Mouse (Mus musculus) cortical plate, adult 2 months (tissue): ENCODE measurements around the gene Card19.

Source experiments
- CTCF ChIP-seq: fragments of 200-500 bp; IDR thresholded peaks from 2 replicates; pipeline ENCODE4 v1.5.1; 2011; ENCODE audit warnings: mild to moderate bottlenecking, control low read depth, low read length; ENCODE audit not compliant: insufficient read depth; ENCODE audit errors: extremely low read depth
- POLR2A ChIP-seq: fragments of 200-500 bp; IDR thresholded peaks from 2 replicates; pipeline ENCODE4 v1.6.1; 2011; ENCODE audit warnings: mild to moderate bottlenecking, low read length, control low read depth; ENCODE audit not compliant: insufficient read depth; ENCODE audit errors: extremely low read depth

GRCm38 (mm10) chr13:49246626-49247025 lies 30.8 kb upstream of the Card19 start:
- TF ChIP-seq CTCF: no peak
- no peak for TF ChIP-seq POLR2A
